Mouse (Mus musculus): Measurements from ENCODE around the gene Wipf1. TPM values are rescaled to one million over a fixed set of nuclear protein-coding genes. Genes with fewer than 3 reads are reported as not detected.
A peak's percentile ranks its signal among the peaks of the same experiment; 100 is the strongest.

Gene Wipf1
- polyA plus RNA-seq, 1 experiment from 2014 or later, result 7.5 TPM

DNA sequence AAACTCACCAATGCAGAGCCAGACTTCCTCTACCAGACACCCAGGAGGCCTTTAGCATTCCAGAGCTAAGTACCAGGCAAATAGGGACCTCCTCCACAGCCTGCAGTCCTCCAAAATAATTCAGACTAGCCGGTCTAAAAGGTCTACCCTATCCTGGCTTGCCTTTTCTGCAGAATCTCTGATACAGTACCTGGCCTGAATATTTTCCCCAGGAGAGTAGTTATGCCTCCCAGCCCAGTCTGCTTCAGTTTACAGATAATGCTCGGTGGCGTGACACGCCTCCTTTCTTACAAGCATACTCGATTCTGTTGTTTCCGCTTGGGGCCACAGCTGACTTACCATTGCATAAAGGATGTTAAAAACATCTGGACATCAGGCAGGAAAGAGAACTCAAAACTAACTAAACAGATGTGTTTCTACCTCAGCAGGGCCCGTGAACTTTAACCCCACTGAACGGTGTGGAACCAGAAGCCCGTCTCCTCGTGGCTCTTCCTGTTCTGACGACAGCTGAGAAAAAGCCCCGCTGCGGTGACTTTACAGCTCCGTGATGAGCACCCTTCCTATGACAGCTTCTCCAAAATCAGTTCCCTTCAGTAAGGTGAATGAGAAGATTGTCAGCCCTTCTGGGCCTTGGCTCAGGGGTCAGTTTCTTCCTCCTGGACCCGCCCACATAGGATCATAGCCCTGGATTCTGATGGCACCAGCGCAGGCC is 33.8 kb downstream of the Wipf1 start:
- DNase-seq (ENCODE audit: extremely low spot score, low spot score), result no peak
- peak overlapping the region; percentile 4; the same call in 1 of the 2 replicates for H3K27ac ChIP-seq

DNA sequence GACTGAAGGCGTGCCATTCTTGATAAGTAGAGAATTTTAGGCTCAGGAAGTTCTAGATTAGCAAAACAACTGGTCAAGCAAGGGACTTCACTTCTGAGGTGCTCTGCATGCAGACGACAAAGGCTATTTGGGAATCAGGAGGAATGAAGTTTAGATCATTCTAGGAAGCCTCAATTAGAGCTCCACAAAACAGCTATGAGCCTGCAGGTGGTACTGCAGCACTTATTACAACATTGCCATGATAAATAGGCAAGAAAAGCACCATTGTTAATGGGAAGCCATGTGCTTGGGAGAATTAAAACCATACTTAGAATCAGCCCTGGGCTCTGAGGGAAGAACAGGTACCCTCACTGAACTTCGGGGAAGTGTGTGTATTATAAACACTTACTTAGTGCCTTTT is 36.0 kb downstream of the Wipf1 start:
- DNase-seq (ENCODE audit: extremely low spot score, low spot score), result no peak
- Histone ChIP-seq H3K36me3 (replicated peaks) (no peaks in the 10 kb centered on the region), H3K4me1 (peaks cover 31% of the 10 kb centered on the region), H3K27ac (no peak overlapping the region), H3K27me3 (ENCODE audit: poor library complexity, severe bottlenecking) (no peaks in the 10 kb centered on the region), H3K9me3 (no peaks in the 10 kb centered on the region), H3K4me3 (no peak overlapping the region)
- WGBS, result 66% methylated on average over 3 of the region's 3 CpGs

More for the DNA sequence above, 33.8 kb downstream of the Wipf1 start:
- Histone ChIP-seq H3K4me1 (peaks cover 31% of the 10 kb centered on the region), H3K9me3 (no peaks in the 10 kb centered on the region), H3K4me3 (no peak overlapping the region), H3K36me3 (replicated peaks) (no peaks in the 10 kb centered on the region; the same call in 1 of the 2 replicates), H3K27me3 (ENCODE audit: poor library complexity, severe bottlenecking) (no peaks in the 10 kb centered on the region)
- WGBS, result 62% methylated on average over 16 of the region's 16 CpGs

DNA sequence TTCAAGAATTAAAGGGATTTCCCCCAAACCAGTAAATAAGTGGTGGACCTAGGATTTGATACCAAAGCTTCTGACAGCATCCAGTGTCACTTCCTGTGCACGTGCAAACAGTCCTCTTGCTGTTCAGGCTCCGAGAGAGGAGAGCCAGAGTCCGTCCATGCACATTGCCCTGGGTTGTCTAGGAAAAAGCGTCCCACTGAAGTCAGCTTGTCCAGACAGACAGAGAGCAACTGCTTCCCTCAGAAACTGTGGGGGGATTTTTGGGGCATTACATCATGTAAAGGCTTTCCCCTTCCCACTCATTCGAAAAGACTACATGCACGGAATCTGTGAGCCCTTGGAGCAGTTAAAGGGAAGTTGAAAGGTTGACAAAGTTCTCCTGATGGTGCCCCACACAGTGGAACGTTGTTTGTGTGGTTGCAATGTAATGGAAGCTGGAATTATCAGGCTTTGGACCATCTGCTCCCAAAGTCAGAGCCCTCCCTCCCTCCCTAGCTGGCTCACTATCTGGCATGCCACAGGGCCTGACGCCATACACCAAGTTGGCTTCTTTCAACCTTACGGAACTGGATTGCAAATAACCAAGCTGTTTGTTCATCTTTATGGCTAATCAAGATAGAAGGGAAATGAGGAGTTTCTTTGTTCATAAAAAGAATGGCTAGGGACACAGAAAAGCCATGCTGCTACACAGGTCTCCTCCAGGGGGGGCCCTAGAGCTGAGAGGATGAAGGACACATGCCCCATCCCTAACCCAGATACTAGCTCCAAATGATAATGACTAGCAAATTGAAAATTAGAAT is 37.9 kb downstream of the Wipf1 start:
- no peaks in the 10 kb centered on the region for H3K36me3 ChIP-seq (replicated peaks)
- peaks cover 33% of the 10 kb centered on the region for H3K4me1 ChIP-seq
- peak overlapping the region; percentile 65 for H3K27ac ChIP-seq
- 71% methylated on average over 9 of the region's 9 CpGs for WGBS
- no peak overlapping the region for H3K4me3 ChIP-seq
- no peaks in the 10 kb centered on the region for H3K27me3 ChIP-seq (ENCODE audit: poor library complexity, severe bottlenecking)
- no peak for DNase-seq (ENCODE audit: extremely low spot score, low spot score)
- no peaks in the 10 kb centered on the region for H3K9me3 ChIP-seq

- DNase-seq (ENCODE audit: extremely low spot score, low spot score), result no peak
- WGBS, result 91% methylated on average over 1 of the region's 1 CpGs
- Histone ChIP-seq H3K36me3 (replicated peaks) (no peaks in the 10 kb centered on the region), H3K27me3 (ENCODE audit: poor library complexity, severe bottlenecking) (no peaks in the 10 kb centered on the region), H3K4me3 (no peak overlapping the region), H3K27ac (no peak overlapping the region), H3K4me1 (peaks cover 33% of the 10 kb centered on the region), H3K9me3 (no peaks in the 10 kb centered on the region)
These were observed 39.1 kb downstream of the Wipf1 start for GRCm38 (mm10) chr2:73490466-73490865.

DNA sequence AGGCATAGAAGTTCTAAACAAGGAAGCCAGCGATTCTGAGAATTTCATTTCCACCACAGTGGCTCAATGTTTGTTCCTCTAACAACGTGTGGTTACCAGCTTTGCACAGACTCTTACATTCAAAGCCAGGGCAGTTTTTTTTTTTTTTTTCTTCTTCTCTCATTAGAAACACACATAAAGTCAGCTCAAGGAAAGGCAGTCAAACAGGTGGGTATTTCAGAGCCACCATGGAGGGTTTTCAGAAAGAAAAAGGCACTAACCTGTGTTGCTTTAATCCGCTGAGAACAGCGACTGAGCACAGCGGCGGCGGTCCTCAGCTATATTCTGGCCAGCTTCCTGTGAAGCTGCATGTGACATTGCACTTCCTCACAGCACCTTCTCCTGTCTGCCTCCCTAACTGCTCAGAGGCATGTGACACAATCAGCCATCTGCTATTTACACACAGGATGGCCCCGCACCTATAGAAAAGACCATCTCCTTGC is 43.4 kb downstream of the Wipf1 start:
- DNase-seq (ENCODE audit: extremely low spot score, low spot score), result no peak
- H3K27me3 ChIP-seq (ENCODE audit: poor library complexity, severe bottlenecking), result no peaks in the 10 kb centered on the region
- H3K4me3 ChIP-seq, result no peak overlapping the region
- peaks cover 36% of the 10 kb centered on the region for H3K4me1 ChIP-seq
- no peaks in the 10 kb centered on the region for H3K9me3 ChIP-seq
- WGBS, result 88% methylated on average over 8 of the region's 8 CpGs
- no peak overlapping the region for H3K27ac ChIP-seq
- 0 out of 2 replicates have a peak, but pooled peaks cover 2% of the 10 kb centered on the region for H3K36me3 ChIP-seq (replicated peaks)

DNA sequence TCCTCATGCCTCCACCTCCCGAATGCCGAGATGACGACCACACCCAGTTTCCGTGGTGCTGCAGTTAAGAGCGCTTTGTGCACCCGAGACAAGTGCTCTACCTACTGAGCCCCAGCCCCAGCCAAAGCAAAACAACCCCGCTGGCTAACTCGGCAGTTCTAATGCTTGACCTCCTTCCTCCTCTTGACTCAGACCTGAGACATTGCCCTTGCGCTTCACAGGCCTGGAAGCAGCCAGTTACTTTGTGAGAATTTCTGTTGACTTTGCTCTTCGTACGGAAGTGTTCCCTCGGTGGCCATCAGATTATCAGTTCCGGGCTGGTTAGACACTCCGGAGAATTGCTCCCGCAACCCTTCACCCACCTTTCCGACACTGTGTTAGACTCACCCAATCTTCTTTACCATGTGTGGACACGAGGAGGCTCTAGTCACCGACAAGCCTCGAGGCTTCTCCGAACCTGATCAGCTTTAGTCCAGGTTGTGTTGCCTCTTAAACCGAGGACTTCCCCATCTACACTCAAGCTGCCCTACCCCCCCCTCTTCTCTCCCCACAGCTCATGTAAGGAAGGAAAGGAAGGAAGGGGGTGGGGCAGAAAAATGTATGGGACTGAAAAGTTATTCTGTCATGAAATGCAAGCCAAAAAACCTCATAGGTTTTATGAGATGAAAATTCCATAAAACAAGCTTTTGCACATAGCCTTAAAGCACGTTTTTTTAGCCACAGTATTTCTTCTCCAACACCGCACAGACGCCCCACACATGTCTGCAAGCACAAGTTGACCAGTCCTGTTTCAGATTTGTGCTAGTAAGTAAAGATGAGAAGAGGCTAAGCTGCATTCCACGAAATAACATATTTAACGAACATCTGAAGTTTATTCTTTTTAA is 44.1 kb downstream of the Wipf1 start:
- no peak for DNase-seq (ENCODE audit: extremely low spot score, low spot score)
- Histone ChIP-seq H3K4me1 (peaks cover 39% of the 10 kb centered on the region), H3K27ac (peak overlapping the region; percentile 77), H3K4me3 (peak overlapping the region; percentile 18), H3K9me3 (no peaks in the 10 kb centered on the region), H3K36me3 (replicated peaks) (0 out of 2 replicates have a peak, but pooled peaks cover 2% of the 10 kb centered on the region), H3K27me3 (ENCODE audit: poor library complexity, severe bottlenecking) (no peaks in the 10 kb centered on the region)
- WGBS, result 77% methylated on average over 26 of the region's 26 CpGs

DNA sequence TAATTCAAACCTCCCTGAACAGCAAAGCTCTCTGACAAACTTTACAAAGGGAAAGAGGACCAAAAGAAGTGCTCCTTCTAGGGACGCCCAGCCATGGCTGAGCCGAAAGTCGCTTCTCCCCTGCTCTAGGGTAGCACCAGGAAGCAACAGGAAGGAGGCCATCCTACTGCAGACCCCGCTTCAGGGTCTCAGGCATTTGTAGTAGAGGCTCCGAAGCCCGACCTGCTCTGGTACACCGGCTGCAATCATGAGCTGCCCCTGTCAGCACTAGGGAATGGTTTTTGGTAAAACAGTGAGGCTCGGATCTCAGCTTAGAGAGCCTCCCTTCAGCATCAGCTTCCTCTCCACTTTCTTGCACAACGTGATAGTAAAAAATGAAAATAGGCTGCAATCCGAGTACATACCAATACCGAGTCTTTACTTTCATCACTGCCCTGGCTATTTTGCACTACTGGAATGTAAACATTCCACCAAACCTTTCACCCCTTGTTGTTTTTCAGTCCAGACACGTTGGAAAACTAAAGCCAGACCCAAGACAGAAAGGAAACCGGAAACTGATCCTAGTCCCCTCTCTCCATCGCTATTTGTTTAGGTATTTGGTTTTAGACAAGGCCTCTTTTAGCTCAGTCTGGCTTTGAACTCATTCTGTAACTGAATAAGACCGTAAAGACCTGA is 44.8 kb downstream of the Wipf1 start:
- H3K27me3 ChIP-seq (ENCODE audit: poor library complexity, severe bottlenecking), result no peaks in the 10 kb centered on the region
- H3K4me3 ChIP-seq, result peak overlapping the region; percentile 18
- H3K9me3 ChIP-seq, result no peaks in the 10 kb centered on the region
- H3K27ac ChIP-seq, result peak overlapping the region; percentile 77
- peaks cover 39% of the 10 kb centered on the region for H3K4me1 ChIP-seq
- no peak for DNase-seq (ENCODE audit: extremely low spot score, low spot score)
- 57% methylated on average over 15 of the region's 15 CpGs for WGBS
- H3K36me3 ChIP-seq (replicated peaks), result peaks cover 8% of the 10 kb centered on the region; the same call in 1 of the 2 replicates

GRCm38 (mm10) chr2:73478805-73479204 is 50.7 kb downstream of the Wipf1 start:
- no peak for DNase-seq (ENCODE audit: extremely low spot score, low spot score)
- H3K36me3 ChIP-seq (replicated peaks), result peaks cover 16% of the 10 kb centered on the region
- H3K4me1 ChIP-seq, result peaks cover 10% of the 10 kb centered on the region
- 95% methylated on average over 6 of the region's 6 CpGs for WGBS
- H3K4me3 ChIP-seq, result no peak overlapping the region
- no peak overlapping the region for H3K27ac ChIP-seq
- H3K9me3 ChIP-seq, result peaks cover 6% of the 10 kb centered on the region; the same call in 1 of the 2 replicates
- H3K27me3 ChIP-seq (ENCODE audit: poor library complexity, severe bottlenecking), result no peaks in the 10 kb centered on the region

DNA sequence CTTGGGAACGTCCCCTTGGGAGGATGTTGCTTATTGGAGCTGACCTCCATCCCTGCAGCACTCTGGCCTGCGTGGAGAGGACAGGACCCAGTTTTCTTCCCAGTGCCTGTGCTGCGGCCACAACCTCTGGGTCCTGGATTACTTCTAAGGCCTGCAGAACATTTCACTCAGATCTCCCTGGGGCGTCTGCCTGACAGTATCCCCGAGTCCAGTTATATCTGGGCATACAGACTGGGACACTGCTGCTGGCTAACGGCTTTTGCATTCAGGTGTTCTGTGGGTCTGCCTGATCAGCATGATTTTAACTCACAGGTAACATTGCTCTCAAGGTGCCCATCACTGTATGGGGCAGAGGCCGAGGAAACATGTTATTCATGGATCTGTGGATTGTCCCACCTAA is 52.0 kb downstream of the Wipf1 start:
- H3K36me3 ChIP-seq (replicated peaks), result peaks cover 16% of the 10 kb centered on the region
- H3K27ac ChIP-seq, result no peak overlapping the region
- no peak for DNase-seq (ENCODE audit: extremely low spot score, low spot score)
- H3K9me3 ChIP-seq, result peaks cover 6% of the 10 kb centered on the region; the same call in 1 of the 2 replicates
- no peak overlapping the region for H3K4me3 ChIP-seq
- H3K27me3 ChIP-seq (ENCODE audit: poor library complexity, severe bottlenecking), result no peaks in the 10 kb centered on the region
- 94% methylated on average over 7 of the region's 7 CpGs for WGBS
- peaks cover 9% of the 10 kb centered on the region; the same call in 1 of the 2 replicates for H3K4me1 ChIP-seq

GRCm38 (mm10) chr2:73475519-73475918 is 54.0 kb downstream of the Wipf1 start:
- WGBS, result 81% methylated on average over 3 of the region's 3 CpGs
- Histone ChIP-seq H3K36me3 (replicated peaks) (peaks cover 16% of the 10 kb centered on the region), H3K4me1 (no peaks in the 10 kb centered on the region), H3K9me3 (peaks cover 6% of the 10 kb centered on the region; the same call in 1 of the 2 replicates), H3K27ac (no peak overlapping the region), H3K27me3 (ENCODE audit: poor library complexity, severe bottlenecking) (no peaks in the 10 kb centered on the region), H3K4me3 (no peak overlapping the region)
- DNase-seq (ENCODE audit: extremely low spot score, low spot score), result no peak

DNA sequence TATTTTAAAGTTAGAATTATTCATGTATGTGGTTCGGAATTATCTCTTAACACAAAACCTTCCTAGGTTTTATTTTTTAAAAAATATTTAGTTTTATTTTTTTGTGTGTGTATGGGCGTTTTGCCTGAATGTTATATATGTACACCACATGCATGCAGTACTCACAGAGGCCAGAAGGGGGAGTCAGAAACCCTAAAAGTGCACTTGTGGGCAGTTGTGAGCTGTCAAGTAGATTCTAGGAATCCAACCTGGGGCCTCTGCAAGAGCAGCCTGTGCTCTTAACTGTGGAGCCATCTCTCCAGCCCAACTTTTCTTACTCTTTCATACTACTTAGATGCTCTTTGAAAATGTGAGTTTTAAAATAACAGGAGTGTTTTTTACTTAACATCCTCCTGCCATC is 57.4 kb downstream of the Wipf1 start:
- 92% methylated on average over 2 of the region's 2 CpGs for WGBS
- no peaks in the 10 kb centered on the region for H3K36me3 ChIP-seq (replicated peaks)
- no peak overlapping the region for H3K4me3 ChIP-seq
- H3K4me1 ChIP-seq, result no peaks in the 10 kb centered on the region
- H3K27ac ChIP-seq, result no peak overlapping the region
- no peaks in the 10 kb centered on the region for H3K27me3 ChIP-seq (ENCODE audit: poor library complexity, severe bottlenecking)
- no peak for DNase-seq (ENCODE audit: extremely low spot score, low spot score)
- H3K9me3 ChIP-seq, result no peaks in the 10 kb centered on the region

- WGBS, result 89% methylated on average over 10 of the region's 10 CpGs
- Histone ChIP-seq H3K9me3 (no peaks in the 10 kb centered on the region), H3K36me3 (replicated peaks) (no peaks in the 10 kb centered on the region), H3K27me3 (ENCODE audit: poor library complexity, severe bottlenecking) (no peaks in the 10 kb centered on the region), H3K4me3 (no peak overlapping the region), H3K4me1 (no peaks in the 10 kb centered on the region), H3K27ac (no peak overlapping the region)
- DNase-seq (ENCODE audit: extremely low spot score, low spot score), result no peak
These were observed 59.3 kb downstream of the Wipf1 start for GRCm38 (mm10) chr2:73470146-73470630.
